Mouse (Mus musculus) left cerebral cortex, adult 11 months (tissue): ENCODE results near the gene Sorcs1.
A peak's percentile ranks its signal among the peaks of the same experiment; 100 is the strongest.

Experiments
- DNase-seq: peaks from one replicate; pipeline ENCODE4 v3.0.0; 2022; ENCODE audit warnings: low spot score

The Sorcs1 gene

DNA sequence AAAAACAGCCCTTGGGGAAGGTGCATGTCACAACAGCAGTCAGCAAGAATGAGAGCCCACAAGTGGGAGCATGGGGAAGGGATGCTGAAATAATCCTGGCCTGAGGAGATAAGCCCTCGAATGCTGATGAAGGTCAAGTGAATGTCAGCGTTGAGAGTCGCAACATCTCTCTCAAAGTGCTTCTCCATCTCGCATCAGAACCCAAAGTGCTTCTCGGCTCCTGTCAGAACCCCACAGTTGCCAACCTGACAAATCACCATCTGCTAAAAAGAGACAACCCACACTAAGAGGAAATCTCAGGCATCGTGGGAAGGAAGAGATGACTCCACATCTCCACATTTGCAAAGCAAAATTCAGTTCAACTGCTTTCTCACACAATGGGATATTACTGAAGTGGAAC lies 119.7 kb downstream of the Sorcs1 start:
- DNase-seq: peak; percentile 49

DNA sequence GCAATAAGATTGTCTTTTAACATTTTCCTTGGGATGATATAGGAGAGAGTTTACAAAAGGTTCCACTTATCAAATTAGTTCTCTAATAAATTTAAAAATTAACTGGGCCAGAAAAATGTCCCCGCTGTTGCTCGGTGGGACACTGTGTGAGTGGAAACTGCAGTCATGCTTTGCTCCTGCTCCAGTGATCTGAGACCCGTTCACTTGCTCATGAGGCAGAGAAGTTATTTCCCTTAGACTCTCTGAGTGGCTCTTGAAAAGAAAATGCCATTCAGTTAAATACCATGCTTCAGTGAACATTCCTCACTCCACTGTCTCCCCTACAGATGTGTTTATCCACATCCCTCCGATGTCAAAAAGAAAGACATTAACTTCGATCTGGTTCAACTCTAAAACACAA lies 144.4 kb downstream of the Sorcs1 start:
- DNase-seq: no peak

DNA sequence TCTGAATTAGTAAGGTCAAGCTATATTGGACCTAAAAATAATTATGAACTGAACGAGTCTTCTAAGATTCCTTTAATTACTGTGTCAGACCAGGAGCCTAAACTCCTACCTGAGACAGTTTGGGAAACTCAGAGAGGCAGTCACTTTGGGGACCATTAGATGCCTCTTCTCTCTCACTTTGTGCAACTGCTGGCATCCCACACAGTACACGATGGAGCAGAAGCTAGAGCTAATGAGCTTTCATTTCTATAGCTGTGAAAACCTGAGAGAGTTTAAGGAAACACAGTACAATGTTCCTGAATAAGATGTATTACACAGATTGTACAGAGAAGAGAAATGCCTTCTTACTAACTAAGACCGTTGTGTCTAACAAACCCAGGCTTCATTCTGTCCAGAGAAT lies 150.6 kb downstream of the Sorcs1 start:
- DNase-seq: no peak

DNA sequence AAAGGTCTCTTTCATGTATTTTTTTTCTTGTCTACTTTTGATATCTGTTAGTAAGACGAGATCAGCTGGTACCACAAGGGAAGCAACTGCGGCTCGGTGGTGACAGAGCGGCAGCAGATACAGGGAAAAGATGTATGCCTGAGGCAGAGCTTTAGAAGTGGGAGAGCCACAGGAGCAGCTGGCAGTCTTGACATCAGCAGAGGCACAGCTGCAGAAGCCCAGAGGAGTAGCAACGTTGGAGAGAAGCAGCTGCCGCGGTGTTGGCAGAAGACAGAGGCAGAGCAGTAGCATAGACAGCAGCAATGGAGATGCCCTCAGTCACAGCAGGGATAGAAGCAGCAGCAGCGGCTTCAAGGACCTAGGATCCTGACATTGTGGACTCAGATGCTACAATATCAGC lies 152.4 kb downstream of the Sorcs1 start:
- no peak for DNase-seq

DNA sequence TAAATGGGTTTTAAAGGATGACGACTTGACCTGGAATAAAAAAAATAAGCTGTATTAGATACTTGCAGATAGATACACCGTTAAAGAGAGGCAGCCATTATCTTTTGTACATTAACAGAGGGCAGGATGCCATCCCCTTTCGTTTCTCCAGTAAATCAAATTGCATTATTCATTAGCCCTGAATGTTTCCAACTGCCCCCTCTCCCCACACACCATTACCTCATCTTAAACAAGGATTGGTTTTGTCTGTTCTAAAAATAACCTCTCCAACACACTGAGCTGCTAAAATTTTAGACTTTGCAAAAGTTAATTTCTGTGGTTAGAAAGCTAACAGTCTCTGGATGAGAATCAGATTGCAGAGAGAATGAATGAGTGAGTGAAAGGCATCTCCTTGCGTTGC lies 156.5 kb downstream of the Sorcs1 start:
- DNase-seq: no peak

DNA sequence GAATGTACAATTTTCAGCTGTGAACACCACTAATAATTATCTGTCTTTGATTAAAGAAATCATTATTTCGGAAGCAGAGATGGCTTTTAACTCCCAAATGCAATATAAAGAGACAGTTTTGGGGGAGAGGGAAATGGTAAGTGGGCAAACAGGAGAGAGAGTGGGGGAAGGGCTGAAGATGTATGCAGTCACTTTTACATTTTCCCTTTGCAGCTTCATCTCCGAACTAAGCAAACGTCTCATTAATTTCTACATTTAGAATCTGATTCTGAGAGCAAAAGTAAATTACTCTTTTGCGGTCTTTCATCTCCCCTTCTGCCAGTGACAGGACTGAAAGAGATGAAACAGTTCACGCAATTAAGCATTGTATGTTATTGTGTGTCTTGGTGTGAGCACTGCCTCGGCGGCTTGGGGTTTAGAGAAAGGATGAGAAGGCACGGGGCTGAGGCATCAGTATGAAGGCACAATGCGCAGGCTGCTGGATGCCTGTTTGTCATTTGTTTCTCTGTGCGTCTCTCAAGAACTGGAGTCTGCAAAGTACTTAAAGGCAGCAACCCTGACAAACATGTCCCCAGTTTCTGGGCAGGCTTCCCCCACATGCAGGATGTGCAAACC lies 163.3 kb downstream of the Sorcs1 start:
- DNase-seq: no peak

DNA sequence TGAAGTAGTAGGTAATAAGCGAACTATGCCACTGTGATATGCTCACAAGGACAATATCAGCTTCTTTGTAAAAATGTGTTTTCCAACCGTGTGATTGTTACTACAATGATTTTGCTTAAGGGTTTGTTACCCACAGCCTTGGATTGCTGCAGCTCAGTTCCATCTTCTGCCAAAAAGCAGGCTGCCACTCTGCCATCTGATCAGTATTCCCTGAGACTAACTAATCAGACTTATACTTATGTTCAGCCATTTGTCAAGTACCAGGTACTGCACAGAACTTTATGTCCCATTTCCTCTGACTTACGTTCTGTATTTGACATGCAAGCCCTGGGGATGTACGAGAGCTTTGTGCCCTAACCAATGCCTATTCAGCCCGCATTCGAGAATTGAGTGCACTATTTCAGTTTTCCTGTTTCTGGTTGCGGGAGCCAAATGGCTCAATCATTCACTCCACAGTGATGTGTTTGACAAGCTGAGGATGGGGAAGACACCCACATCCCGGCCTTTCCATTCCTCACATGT lies 164.1 kb downstream of the Sorcs1 start:
- no peak for DNase-seq

DNA sequence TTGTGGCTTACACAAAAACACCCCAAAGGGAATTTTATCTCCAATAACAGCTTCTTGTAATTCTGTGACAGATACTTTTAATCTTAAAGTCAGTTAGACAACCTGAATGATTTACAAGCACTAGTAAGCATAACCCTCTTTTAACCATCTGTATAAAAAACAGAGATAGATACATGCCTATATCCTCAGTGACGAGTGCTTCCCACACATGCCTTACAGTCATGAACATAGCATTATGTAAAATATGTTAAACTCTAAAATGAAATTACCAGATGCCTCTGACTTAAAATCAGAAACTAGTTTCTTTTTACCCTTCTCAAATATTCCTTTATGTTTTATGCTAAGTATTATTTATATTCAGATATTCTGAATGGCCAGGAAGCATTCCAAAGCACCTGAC lies 175.6 kb downstream of the Sorcs1 start:
- DNase-seq: no peak

DNA sequence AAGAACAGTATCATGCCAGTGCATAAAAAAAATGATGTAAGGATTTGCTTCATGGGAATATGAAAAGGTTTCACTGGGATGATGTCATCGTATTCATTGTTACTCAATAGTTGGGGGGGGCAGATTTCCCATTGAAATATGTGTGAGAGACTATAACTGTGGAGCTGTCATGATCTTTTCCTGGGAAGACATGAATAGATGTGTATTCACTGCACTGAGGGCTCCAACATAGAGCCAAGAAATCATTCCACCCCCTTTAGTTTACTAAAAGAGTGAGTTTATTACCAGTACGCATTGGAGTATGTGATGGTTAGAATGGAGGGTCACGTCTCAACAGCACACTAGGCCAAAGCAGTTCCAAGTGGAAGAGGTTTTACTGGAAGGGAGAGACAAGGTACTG lies 187.3 kb downstream of the Sorcs1 start:
- DNase-seq: no peak

DNA sequence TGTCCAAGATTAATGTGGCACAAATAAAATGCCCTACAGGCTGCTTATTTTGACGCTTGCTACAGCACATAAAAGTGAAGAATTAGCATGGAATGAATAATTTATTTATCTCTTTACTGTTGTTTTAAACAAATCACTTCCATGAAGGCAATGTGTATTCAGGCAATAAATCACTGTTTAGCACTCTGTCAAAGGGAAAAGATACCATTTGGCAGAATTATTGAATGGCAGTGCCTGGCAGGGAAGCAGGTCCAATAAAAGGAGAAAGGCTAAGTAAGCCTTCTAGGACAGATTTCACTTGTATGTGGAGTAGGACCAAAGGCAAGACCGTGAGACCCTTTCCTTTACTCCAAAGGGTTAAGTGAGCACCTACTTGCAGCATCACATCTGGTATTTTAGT lies 187.7 kb downstream of the Sorcs1 start:
- no peak for DNase-seq

DNA sequence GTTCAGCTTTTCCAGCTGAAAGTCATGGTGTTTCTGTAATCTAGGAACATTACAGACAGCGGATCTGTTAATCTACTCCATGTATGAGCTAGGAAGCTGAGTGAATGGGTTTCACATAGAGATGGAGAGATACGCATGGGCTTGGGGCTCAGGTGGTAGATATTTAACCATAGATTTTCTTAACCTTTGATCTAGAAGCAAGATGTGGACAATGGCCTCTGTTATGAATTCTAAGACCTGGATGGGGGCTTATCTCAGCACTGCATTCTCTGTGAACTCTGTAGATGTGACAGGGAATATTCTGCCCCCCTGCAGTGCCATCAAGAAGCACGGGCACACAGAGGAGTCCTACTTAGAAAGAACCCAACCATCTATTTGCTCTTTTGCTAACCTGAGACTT lies 188.7 kb downstream of the Sorcs1 start:
- DNase-seq: no peak

DNA sequence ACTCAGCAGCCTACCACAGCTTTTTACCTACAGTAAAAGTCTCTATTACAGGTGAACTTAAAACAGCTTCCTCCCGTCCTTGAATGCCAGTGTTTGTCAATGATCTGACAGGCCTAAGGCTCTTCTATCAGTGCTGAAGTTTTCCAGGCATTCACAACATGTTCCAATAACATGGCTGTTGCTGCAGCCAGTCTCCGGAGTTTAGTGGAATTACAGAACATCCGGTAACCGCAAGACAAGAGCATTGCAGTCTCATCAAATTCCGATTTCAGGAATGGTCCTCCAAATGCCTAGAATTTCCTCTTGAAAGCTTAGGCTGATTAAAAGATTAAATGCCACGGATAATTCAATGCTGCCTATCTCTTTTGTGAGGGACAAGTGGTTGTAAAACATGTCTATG lies 190.0 kb downstream of the Sorcs1 start:
- no peak for DNase-seq

DNA sequence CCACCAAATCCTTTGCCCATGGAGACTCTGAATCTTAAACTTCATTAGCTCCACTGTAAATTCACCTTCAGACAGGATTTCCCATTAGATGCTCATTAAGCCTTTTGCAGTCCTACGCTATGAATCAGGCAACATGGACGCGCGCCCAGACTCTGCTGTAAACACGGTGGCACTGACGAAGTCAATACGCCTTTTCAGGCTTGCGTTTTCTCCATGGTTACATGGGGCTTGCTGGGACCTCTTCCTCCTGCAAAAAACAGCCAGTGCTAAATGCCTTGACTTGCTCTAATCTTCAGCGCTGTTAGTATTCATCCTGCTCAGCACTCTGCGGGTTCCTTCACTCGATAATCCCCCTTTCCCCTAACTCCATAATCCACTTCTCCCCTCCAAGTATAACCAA lies 190.7 kb downstream of the Sorcs1 start:
- DNase-seq: peak; percentile 27

DNA sequence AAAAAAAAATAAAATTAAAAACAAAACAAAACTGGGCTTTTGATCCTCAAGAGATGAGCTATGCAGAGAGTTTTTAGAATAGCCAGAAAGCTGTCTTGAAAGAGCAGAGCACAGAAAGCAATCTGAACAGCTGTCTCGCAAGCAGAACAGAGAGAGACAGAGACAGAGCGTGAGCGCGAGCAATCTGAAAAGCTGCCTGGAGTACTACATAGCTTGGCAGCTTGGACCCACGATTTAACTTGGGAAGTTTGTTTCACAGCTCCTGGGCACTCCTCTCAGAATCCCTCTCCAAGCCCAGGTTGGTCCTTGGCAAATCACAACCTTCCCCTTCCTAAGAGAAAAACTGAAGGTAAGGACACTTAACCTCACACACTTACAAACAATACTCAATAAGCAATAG lies 192.1 kb downstream of the Sorcs1 start:
- no peak for DNase-seq

DNA sequence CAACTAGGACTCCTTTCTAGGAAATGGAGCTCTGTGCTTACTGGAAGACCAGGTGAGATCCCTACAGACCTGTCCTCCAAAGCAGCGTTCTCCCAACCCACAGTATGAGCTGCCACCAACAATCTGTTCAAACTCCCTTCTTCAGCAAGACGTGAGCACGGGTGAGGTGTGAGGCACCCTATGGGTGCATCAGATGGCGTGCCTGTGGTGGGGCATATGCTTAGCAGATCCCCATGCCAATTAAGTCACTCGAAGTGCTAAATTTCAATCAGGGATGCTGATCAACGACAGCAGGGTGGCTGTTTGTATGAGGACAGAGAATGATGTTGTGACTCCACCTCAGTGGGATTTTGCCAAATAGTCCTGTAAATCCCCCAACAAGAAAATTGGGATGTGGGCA lies 201.7 kb downstream of the Sorcs1 start:
- DNase-seq: no peak

DNA sequence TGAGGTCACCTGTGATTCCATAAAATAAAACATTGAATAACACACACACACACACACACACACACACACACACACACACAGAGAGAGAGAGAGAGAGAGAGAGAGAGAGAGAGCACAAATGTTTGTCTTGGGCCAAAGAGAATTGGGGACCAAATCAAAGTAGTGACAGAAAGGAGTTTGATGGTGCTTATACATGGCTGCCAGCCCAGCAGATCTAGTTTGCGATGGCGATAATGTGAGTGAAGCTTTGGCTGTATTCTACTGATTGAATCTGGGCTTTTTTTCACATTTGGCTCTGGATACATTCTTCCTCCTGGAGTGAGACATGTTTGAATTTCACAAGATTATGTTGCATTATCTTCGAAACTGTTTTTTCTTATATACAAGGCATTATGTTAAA lies 209.9 kb downstream of the Sorcs1 start:
- DNase-seq: no peak

DNA sequence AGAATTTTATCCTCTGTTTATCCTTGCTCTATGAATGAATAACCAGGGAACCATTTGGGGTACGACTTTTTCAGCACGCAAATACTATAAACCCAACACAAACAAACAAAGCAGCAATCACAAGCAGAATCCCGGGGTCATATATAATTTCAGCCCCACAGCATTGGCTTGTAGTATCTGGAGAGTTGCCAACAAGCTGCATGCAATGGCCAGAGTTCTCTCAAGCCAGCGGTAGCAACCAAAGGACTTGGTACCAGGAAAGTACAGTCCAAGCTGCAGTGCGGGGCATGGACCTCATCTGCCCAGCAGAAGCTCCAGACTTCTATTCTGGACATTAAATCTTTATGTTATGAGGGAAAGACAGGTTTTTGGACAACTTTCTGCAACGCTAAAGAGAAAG lies 213.6 kb downstream of the Sorcs1 start:
- DNase-seq: no peak

DNA sequence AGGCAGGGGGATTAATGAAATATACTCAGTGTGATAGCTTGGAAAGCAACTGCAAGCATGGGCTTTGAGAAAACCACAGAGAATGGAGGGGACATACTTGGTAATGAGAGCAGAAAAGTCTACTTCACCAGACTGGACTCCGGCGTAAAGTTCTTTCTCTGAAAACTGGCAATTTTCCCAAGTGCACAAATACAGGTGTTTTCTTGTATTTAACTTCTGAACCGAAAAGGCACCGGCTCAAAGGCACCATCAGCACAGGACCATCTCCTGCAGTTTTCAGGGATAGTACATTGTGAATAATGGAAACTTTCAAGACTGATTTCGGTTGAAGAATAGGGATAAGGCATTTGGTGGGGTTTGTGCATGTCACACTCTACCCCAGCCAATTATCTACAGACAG lies 219.9 kb downstream of the Sorcs1 start:
- DNase-seq: no peak

DNA sequence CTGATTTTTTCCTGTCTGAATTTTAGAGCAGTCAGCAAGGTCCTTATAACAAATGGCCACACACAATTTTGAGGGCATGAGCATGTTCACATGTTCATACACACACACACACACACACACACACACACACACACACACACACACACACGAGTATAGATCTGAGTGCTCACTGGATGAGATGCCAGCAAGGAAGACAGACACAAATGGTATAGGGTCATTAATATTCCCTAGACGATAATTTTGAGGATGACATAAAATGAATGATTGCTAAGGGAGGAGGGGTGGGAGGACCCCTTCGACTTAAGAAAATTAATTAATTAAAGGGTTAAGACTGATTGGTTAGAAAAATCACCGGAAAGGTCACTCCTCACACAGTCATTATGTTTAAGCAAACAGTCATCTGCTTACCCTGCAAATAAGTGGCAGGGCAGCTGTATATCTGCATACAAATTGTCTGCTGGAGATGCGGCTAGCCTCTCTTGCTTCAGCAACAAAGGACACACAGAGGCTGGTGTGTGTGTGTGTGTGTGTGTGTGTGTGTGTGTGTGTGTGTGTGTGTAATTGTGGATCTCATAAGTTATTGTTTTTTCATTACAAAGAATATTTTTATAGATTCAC lies 221.1 kb downstream of the Sorcs1 start:
- DNase-seq: no peak

DNA sequence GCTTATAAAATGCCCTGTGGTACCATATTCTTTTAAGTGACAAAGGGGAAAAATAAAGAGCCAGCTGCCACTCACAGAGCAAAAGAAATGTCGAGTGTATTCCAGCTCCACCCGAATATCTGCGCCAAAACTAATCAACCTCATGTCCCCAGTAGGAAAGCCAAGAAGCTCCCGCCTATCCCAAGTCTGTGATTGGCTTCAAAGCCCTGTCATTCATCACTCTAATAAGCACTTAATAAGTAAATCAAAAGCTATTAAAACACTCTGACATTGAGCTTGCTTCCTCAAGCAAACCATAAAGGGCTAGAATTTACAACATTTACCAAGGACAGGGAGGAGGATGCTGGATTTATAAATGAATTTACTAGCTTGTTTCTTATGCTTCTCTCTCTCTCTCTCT lies 237.3 kb downstream of the Sorcs1 start:
- no peak for DNase-seq

DNA sequence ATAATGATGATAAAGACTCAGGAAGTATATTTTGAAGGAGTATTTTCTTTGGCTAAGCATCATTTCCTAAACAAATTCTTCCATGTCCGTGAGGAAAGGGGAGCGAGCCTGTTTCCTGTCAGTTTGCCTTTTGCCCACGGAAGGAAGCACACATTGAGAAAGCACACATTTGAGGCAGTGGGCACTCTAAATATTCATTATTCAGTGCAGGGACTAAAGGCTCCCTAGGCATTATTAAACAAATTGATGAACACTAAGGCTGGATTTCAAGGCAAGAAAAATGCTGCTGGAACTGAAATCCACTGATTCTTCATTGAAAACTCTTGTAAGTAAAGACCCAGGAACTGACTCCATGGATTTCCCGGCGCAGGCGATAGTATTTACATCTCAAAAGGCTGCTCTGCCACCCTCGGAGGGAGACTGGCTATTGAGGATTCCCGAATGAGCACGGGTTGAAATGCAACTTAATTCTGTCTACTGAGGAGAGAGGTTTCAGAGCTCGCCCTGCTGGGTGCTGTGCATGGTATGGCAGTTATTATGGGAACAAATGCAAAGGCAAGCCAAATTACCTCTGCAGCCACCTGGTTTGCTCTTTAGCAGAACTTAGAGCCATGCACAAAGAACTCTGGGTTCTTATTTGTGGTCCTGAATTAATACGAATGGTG lies 238.1 kb downstream of the Sorcs1 start:
- DNase-seq: no peak

DNA sequence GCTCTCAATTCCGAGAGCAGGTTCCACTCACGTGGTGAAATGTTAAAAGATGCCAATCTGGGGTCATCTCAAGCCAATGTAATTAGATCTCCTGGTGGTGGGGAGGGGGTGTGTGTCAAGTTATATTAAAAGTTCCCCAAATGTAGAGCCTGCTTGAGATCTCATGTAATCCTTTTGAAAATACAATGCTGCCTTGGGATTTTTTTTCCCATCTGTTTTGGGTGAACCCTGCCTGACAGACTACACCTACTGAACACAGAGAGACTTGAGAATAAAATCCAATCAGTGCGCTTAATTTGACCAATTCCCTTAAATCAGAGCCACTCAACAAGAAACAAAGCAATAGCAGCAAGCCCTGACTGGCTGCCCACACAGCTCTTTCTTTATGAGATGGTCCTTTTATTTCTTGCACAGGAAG lies 239.0 kb downstream of the Sorcs1 start:
- no peak for DNase-seq

DNA sequence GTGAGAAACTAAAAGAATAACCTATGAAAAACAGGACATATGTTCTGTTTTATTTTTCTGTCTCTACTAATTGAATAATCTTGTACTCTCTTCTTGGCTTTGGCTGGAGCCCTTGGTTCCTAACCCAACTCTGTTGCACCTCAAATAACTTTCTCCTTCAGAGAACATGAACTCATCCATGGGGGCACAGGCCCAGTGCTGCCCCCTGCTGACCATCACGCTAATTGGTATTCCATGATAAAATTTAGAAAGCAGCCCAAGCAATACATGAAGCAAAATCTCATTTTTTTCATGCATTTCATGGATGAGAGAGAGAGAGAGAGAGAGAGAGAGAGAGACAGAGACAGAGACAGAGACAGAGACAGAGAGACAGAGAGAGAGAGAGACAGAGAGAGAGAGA lies 255.5 kb downstream of the Sorcs1 start:
- DNase-seq: no peak
